Comparison of ENCODE assay signal across 9 mouse cellular contexts in genomic region chr9:115179935-115180334, GRCm38 (mm10).
DNase-seq lines count a peak whose midpoint lies in the region; ATAC-seq lines count a peak whose summit lies in the region.
"Had no signal": no experiment of that assay in that cellular context is flagged by ENCODE, and none has a peak within 500 bp of the region (broad histone marks: within the 10 kb centered on the region; RNA-seq: fewer than 3 reads in every experiment).

No protein-coding gene starts in this region.

- H3K4me3 ChIP-seq in embryonic facial prominence, embryonic 11.5 days (ENCODE audit: low read depth, low read length) = no peak overlapping the region
- H3K4me3 ChIP-seq in embryonic facial prominence, embryonic 10.5 days = no peak overlapping the region
- H3K4me3 ChIP-seq: limb, embryonic 12.5 days had no signal

- H3K4me2 ChIP-seq in embryonic facial prominence, embryonic 11.5 days (ENCODE audit: low read depth, low read length) = no peak overlapping the region
- H3K4me2 ChIP-seq: limb, embryonic 12.5 days had no signal

- H3K27ac ChIP-seq in embryonic facial prominence, embryonic 11.5 days (replicated peaks; ENCODE audit: low read depth, low read length) = no peak overlapping the region
- H3K27ac ChIP-seq in embryonic facial prominence, embryonic 10.5 days (replicated peaks) = no peak overlapping the region
- H3K27ac ChIP-seq: limb, embryonic 12.5 days had no signal

- 74% methylated on average over 8 of the region's 8 CpGs for WGBS in embryonic facial prominence, embryonic 11.5 days
- WGBS in embryonic facial prominence, embryonic 10.5 days = 77% methylated on average over 8 of the region's 8 CpGs

- H3K27me3 ChIP-seq in embryonic facial prominence, embryonic 11.5 days (ENCODE audit: control insufficient read depth, insufficient read depth, low read length) = no peaks in the 10 kb centered on the region
- H3K27me3 ChIP-seq in embryonic facial prominence, embryonic 10.5 days (replicated peaks; ENCODE audit: low read depth, poor library complexity, severe bottlenecking) = no peaks in the 10 kb centered on the region
- H3K27me3 ChIP-seq: limb, embryonic 12.5 days had no signal

- ATAC-seq in embryonic facial prominence, embryonic 11.5 days (replicated peaks; ENCODE audit: insufficient number of reproducible peaks, low FRiP score, low TSS enrichment, low read depth) = 0 out of 2 replicates have a peak, but pooled peaks have one; percentile 18
- peak; percentile 60 for ATAC-seq in common myeloid progenitor, adult 5-6 weeks (replicated peaks; ENCODE audit: low read depth, poor library complexity, severe bottlenecking)

- no peaks in the 10 kb centered on the region for H3K9me3 ChIP-seq in embryonic facial prominence, embryonic 11.5 days (replicated peaks; ENCODE audit: control insufficient read depth, low read length)
- no peaks in the 10 kb centered on the region for H3K9me3 ChIP-seq in embryonic facial prominence, embryonic 10.5 days
- H3K9me3 ChIP-seq: limb, embryonic 12.5 days had no signal

- H3K36me3 ChIP-seq in embryonic facial prominence, embryonic 11.5 days (replicated peaks; ENCODE audit: control insufficient read depth, insufficient read depth, low read depth, low read length) = no peaks in the 10 kb centered on the region
- H3K36me3 ChIP-seq in embryonic facial prominence, embryonic 10.5 days (replicated peaks) = no peaks in the 10 kb centered on the region
- H3K36me3 ChIP-seq: limb, embryonic 12.5 days had no signal

- no peak overlapping the region for H3K9ac ChIP-seq in embryonic facial prominence, embryonic 11.5 days (replicated peaks; ENCODE audit: low read length)
- H3K9ac ChIP-seq: limb, embryonic 12.5 days had no signal

- intact Hi-C loops in left cerebral cortex, postnatal 4 days (cut with DNase I) = no loop called here
- intact Hi-C loops in heart, postnatal 36 days (cut with DNase I) = no loop called here

- no peak for DNase-seq in embryonic facial prominence, embryonic 11.5 days (ENCODE audit: low spot score)
- no peak for DNase-seq in embryonic facial prominence, embryonic 10.5 days (ENCODE audit: low spot score)
- peak; percentile 46 for DNase-seq in left cerebral cortex, postnatal 4 days
- no peak for DNase-seq in left cerebral cortex, adult 18-20 months (ENCODE audit: low spot score in 2 of 2)
- DNase-seq in layer of hippocampus, adult 9-11 months = peak; percentile 64
- no peak for DNase-seq in heart, postnatal 36 days
- no peak for DNase-seq in urinary bladder, postnatal 4 days (ENCODE audit: low spot score in 2 of 2)

- no peaks in the 10 kb centered on the region for H3K4me1 ChIP-seq in embryonic facial prominence, embryonic 11.5 days (ENCODE audit: control insufficient read depth, insufficient read depth, low read length)
- peaks cover 5% of the 10 kb centered on the region; the same call in 1 of the 2 replicates for H3K4me1 ChIP-seq in embryonic facial prominence, embryonic 10.5 days

Comparison
In these comparisons a context has a peak if more than half of its experiments do, and no peak if none do; other contexts are left out.
1. DNase-seq: peak in left cerebral cortex, postnatal 4 days (single experiment) and layer of hippocampus, adult 9-11 months (single experiment); none in embryonic facial prominence, embryonic 11.5 days (single experiment), embryonic facial prominence, embryonic 10.5 days (single experiment), left cerebral cortex, adult 18-20 months (0 of 2), heart, postnatal 36 days (0 of 2) and urinary bladder, postnatal 4 days (0 of 2).